Mouse (Mus musculus): ENCODE measurements around the gene Cflar.

DNA sequence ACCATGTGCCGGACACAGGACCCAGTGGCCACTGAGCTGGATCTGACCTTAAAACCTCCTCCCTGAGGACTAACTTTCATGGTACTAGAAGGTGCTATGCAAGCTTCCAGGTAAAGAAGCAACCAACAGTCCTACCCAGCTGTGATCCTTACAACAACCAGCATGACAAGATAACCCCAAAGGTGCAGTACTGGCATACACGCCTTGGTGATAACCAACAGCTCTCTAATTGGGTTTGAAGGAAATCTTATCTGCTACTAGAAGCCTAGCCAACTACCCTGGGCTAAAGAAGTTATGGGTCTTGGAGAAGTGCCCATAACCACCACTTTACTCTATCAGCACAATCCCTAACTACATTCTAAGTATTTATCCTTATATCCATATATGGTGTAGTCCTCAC lies 75.0 kb downstream of the Cflar start:
- TF ChIP-seq MAFK (IDR thresholded peaks at IDR 0.05; ENCODE audit: insufficient read depth, low read depth, low read length), result no peak
- TF ChIP-seq ZC3H11A (IDR thresholded peaks at IDR 0.05; ENCODE audit: borderline replicate concordance, low read depth, low read length), result no peak

All from ES-E14 (cell line).